Mouse (Mus musculus) brown adipose tissue, adult 24 weeks (tissue): ENCODE data around the gene Hspa4. TPM values are rescaled to one million over a fixed set of nuclear protein-coding genes. Genes with fewer than 3 reads are reported as not detected.
"Not testable (repeated sequence)": the region's sequence is repeated elsewhere in the genome, so short reads cannot be mapped to it uniquely, and the experiment has no call there.

Experiments used
- H3K27ac ChIP-seq: fragments of 200-500 bp; replicated peaks from 2 replicates; pipeline ENCODE4 v1.5.1; 2012; ENCODE audit warnings: low read depth, mild to moderate bottlenecking, low read length
- H3K4me1 ChIP-seq: fragments of 200-500 bp; 2 replicates; pipeline ENCODE4 v1.6.1; 2012; ENCODE audit warnings: low read length, mixed read lengths; ENCODE audit not compliant: control insufficient read depth, insufficient read depth, insufficient read length
- H3K4me3 ChIP-seq: fragments of 200-500 bp; 2 replicates; pipeline ENCODE4 v1.5.1; 2012; ENCODE audit warnings: low read depth, mild to moderate bottlenecking, low read length, moderate library complexity; ENCODE audit not compliant: insufficient read depth
- polyA plus RNA-seq: library from polyadenylated mRNA; stranded (reverse); fragments of >200 nt; gene quantifications from 2 replicates; pipeline ENCODE4 v1.2.4, GENCODE M21; 2012; ENCODE audit not compliant: missing spikeins, insufficient read depth, insufficient read length

The Hspa4 gene
- polyA plus RNA-seq, 1 experiment: 119 TPM

DNA sequence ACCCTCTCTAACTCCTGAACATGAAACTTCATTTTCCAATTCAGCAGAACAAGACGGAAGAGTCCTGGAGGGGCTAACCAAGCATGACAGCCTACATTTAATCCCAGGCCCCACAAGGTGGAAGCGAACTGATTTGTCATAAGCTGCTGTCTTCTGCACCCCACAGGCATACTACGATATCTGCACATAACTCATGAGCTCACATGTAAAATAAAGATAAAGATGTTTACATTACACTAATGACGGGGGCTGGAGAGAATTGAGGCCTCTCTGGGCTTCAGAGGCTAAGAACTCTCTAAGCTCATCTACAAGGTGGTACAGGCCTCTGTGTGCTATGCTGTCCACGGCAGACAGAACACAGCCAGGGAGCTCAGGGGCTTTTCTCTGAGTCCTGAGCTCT is 5.8 kb downstream of the Hspa4 start:
- H3K4me3 ChIP-seq: no peak overlapping the region
- no peak overlapping the region for H3K27ac ChIP-seq
- peaks cover 4% of the 10 kb centered on the region; the same call in 1 of the 2 replicates for H3K4me1 ChIP-seq

DNA sequence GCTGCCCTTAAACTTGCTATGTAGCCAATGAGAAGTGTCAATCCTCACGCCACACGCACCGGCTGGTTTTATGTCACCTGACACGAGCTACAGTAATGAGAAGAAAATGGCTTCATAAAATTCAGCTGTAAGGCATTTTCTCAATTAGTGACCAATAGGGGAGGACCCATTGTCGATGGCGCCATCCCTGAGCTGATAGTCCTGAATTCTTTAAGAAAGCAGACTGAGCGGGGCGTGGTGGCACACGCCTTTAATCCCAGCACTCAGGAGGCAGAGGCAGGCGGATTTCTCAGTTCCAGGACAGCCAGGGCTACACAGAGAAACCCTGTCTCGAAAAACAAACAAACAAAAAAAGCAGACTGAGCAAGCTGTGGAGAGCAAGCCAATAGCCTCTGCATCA is 9.4 kb downstream of the Hspa4 start:
- no peaks in the 10 kb centered on the region for H3K4me1 ChIP-seq
- H3K27ac ChIP-seq: no peak overlapping the region

DNA sequence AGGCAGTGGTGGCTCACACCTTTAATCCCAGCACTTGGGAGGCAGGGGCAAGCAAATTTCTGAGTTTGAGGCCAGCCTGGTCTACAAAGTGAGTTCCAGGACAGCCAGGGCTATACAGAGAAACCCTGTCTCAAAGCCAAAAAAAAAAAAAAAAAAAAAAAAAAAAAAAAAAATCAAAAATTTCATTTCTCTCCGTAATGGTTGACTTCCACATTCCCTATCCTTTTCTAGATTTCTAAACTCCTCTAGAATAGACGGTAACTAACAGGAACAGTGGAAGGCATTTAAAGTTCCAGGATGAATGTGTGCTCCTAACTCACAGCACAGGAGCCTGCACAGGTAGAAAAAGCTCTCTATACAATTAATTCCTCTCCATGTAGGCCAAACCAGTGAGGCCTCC is 10.1 kb downstream of the Hspa4 start:
- H3K4me3 ChIP-seq, H3K27ac ChIP-seq, H3K4me1 ChIP-seq: not testable (repeated sequence)

More for the DNA sequence above, 9.4 kb downstream of the Hspa4 start:
- no peak overlapping the region for H3K4me3 ChIP-seq

- Histone ChIP-seq H3K4me1 (no peaks in the 10 kb centered on the region), H3K27ac (no peak overlapping the region), H3K4me3 (no peak overlapping the region)
Observed at GRCm38 (mm10) chr11:53285885-53286284, 14.4 kb downstream of the Hspa4 start.

DNA sequence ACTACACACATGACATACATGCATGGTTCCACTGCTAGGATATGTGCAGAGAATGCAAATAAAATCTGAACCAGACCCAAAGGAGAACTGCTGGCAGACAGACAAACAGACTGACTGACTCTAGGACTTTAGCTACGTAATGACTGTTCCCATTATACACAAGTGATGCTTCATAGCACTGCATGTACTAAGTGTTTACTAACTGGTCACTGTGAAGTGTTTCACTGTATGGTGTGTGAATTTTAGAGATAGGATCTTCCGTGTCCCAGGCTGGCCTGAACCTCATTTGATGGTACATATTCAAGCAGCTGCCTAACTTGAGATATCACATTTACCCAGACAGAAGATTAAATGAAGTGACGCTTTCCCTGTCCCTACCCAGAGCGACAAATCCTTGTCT is 21.8 kb downstream of the Hspa4 start:
- H3K4me1 ChIP-seq: no peaks in the 10 kb centered on the region
- H3K4me3 ChIP-seq: no peak overlapping the region
- no peak overlapping the region for H3K27ac ChIP-seq

DNA sequence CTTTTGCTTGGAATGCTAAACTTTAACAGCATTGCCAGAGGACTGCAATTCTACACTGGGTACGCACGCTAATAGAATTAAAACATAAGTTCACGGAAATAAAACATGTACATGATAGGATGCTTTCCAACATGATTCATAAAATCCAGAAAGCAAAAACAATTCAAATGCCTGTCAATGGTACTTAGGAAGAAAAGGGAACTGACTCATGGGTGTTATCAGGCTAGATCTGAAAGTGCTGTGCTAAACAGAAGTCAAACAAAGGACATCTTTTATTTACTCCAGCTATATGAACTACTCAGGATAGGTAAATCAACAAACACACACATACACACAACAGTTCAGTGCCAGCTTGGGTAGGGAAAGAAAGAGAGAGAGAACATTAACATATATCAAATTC is 24.9 kb downstream of the Hspa4 start:
- Histone ChIP-seq H3K4me1 (no peaks in the 10 kb centered on the region), H3K4me3 (no peak overlapping the region), H3K27ac (no peak overlapping the region)

GRCm38 (mm10) chr11:53273313-53273712 is 26.9 kb downstream of the Hspa4 start:
- no peak overlapping the region for H3K4me3 ChIP-seq
- no peak overlapping the region for H3K27ac ChIP-seq
- H3K4me1 ChIP-seq: no peaks in the 10 kb centered on the region

DNA sequence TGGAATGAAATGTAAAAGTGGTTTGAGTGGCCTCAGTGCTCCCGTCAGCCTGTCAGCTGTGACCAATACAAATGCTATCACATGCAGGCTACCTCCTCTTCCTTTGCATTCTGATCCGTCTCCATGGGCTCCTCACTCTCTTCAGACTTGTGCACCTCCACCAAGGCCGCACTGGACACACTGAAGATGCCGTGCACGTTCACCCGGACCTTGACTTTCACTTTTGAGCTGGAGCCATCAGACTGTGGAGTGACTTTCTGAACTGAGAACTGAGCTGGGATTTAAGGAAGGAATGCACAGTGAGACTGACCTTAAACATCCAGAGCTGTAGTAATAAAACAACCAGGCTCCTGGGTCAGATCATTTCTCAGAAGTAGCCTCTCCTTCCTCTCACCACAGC is 30.7 kb downstream of the Hspa4 start:
- Histone ChIP-seq H3K4me3 (no peak overlapping the region), H3K27ac (no peak overlapping the region), H3K4me1 (no peaks in the 10 kb centered on the region)

DNA sequence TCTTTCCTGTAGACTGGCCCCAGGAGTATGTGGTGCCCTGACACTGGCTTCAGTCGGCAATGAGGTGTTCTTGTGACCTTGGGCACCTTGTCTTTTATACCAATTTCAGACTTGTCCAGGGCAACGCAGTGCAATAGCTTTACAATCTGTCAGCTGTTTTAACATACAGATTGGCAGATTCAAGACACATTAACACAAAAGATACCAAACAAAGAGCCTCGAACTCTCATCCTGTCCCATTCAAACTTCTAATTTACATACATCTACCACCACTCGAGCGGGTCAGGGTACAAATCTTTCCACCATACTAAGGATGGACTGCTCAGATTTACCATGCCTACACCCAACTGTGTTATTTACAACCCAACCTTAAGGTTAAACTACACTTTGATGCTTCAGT is 39.7 kb downstream of the Hspa4 start:
- Histone ChIP-seq H3K4me3 (no peak overlapping the region), H3K27ac (no peak overlapping the region)

GRCm38 (mm10) chr11:53260056-53260455 is 40.2 kb downstream of the Hspa4 start:
- no peak overlapping the region for H3K27ac ChIP-seq
- H3K4me3 ChIP-seq: no peak overlapping the region
- H3K4me1 ChIP-seq: no peaks in the 10 kb centered on the region

More for the DNA sequence above, 39.7 kb downstream of the Hspa4 start:
- no peaks in the 10 kb centered on the region for H3K4me1 ChIP-seq

DNA sequence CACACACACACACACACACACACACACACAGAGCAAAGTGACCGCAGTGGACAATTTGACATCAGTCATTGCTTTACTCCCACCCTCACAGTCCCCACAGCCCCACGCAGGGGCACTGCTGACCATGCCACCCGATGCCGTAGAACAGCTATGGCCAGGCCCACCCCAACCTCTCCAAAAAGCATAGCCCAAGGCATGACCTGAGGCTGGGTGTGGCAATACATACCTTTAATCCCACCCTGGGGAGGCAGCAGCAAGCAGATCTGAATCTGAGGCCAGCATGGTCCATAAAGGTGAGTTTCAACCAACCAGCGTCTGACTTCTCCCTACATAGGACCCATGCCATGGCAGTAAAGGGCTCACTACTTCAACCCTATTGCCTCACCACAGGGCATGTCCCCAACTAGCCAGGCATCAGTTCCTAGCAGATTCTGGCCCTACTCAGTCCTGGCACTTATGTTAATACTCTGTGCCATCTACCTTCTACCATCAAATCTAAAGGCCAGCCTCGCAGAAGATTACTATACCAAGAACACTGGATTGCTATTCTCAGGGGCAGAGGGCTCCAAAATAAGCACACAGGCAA is 41.1 kb downstream of the Hspa4 start:
- Histone ChIP-seq H3K4me3 (no peak overlapping the region), H3K27ac (no peak overlapping the region), H3K4me1 (no peaks in the 10 kb centered on the region)

DNA sequence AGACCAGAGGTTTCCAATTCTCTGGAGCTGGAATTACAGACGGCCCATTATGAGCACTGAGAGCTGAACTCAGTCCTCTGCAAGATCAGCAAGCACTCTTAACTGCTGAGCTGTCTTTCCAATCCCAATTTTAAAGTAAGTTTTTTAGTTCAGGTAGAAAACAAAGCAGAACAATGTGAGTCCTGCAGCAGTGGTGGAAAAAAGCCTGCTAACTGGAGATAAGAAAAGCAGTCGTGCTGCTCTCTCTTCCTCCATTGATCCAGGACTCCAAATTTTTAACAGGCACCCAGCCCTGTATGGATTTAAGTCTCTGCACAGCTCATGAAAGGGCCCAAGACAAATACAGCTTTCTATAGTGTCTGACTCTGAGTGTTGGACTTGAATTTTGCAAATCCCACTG is 43.3 kb downstream of the Hspa4 start:
- no peak overlapping the region for H3K27ac ChIP-seq
- H3K4me3 ChIP-seq: no peak overlapping the region
- H3K4me1 ChIP-seq: no peaks in the 10 kb centered on the region

- Histone ChIP-seq H3K27ac (no peak overlapping the region), H3K4me1 (no peaks in the 10 kb centered on the region), H3K4me3 (no peak overlapping the region)
Observed at GRCm38 (mm10) chr11:53254926-53255325, 45.3 kb downstream of the Hspa4 start.

- Histone ChIP-seq H3K4me1 (no peaks in the 10 kb centered on the region), H3K27ac (no peak overlapping the region), H3K4me3 (no peak overlapping the region)
Observed at GRCm38 (mm10) chr11:53254428-53254827, 45.8 kb downstream of the Hspa4 start.

- H3K4me1 ChIP-seq: no peaks in the 10 kb centered on the region
- no peak overlapping the region for H3K27ac ChIP-seq
- H3K4me3 ChIP-seq: no peak overlapping the region
Observed at GRCm38 (mm10) chr11:53252186-53253119, 47.8 kb downstream of the Hspa4 start.

DNA sequence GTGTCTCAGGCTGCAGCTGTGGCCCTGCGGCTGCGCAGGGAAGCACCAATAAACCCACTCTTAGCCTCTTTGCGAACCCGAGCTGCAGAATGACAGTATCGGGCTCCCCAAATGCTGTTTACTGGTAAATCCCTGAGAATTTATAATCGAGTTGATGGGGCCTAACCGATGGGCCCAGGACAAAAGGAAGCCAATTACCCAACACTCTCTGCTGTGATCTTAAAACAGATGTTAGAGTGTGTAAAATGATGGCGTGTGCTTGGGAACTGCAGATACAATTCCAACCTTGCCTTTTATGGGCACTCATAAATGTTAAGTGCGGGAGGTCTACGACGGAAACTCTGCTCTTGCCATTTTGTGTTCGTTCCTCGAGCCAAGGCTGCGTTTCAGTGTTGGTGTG is 49.5 kb downstream of the Hspa4 start:
- Histone ChIP-seq H3K4me3 (no peak overlapping the region), H3K4me1 (no peaks in the 10 kb centered on the region), H3K27ac (no peak overlapping the region)
